Mouse (Mus musculus): ENCODE results near the gene Cyp4f14.
A peak's percentile ranks its signal among the peaks of the same experiment; 100 is the strongest.
"Not testable (repeated sequence)": the region's sequence is repeated elsewhere in the genome, so short reads cannot be mapped to it uniquely, and the experiment has no call there.

Cyp4f14 gene

DNA sequence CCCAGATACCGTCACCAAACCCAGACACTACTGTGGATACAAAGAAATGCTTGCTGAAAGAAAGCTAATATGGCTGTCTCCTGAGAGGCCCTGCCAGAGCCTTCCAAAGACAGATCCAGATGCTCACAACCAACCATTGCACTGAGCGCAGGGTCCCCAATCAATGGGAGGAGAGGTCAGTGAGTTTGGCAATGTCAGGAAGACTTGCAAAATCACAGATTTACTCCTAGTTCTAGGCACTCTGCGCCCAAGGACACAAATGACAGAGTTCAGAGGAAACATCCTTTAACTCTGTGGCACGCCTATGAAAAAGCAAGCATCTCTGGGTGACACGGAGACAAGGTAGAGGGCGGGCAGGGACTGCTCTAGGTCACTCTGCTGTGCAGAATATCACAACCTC, 27.5 kb downstream of the Cyp4f14 start:
- no peak for TF ChIP-seq NANOG (IDR thresholded peaks at IDR 0.05; ENCODE audit: borderline replicate concordance, low read length)
- TF ChIP-seq POU5F1 (IDR thresholded peaks at IDR 0.05; ENCODE audit: borderline replicate concordance, low read length), result no peak
- TF ChIP-seq CTCF (conservative IDR thresholded peaks at IDR 0.05; ENCODE audit: low read length), result no peak
- Histone ChIP-seq H3K4me3 (replicated peaks; ENCODE audit: low read length) (no peak overlapping the region), H3K4me1 (replicated peaks; ENCODE audit: low read depth, low read length) (peaks cover 51% of the 10 kb centered on the region), H3K36me3 (ENCODE audit: insufficient read depth, low read length) (peaks cover 54% of the 10 kb centered on the region), H3K9me3 (ENCODE audit: low read length) (no peaks in the 10 kb centered on the region), H3K27me3 (ENCODE audit: insufficient read depth, low read length) (no peaks in the 10 kb centered on the region)

DNA sequence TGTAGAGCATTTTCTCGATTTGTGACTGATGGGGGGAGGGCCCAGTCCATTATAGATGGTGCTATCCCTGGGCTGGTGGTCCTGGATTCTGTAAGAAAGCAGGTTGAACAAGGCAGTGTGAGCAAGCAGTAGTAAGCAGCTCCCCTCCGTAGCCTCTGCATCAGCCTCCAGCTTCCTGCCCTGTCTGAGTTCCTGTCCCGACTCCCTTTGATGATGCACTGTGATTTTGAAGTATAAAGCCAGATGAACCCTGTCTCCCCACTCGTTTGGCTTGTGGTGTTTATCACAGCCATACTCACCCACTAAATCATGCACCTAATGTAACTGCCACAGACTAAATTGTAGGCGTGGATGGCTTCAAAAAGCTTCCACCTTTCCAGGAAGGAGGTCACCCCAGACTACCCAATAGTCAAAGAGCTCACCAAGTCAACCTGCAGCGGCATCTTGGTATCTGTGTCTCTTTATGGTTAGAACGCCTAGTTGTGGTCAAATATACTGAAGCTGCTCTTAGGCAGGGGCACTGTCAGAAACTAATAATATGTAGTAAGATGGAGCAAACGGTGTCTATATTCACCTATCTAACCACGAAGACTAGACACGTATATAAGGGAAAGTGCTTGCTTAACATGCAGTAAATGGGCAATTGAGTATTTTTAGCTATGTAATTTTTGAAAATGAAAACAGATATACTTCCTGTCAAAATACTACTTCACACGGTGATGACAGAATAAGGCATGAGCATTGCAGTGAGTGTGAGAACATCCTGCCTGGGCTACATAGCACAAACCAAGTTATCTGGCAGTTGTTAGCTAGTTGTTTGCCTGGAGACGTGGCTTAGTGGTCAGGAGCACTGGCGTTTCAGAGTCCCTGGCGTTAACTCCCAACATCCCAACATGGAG, 36.6 kb downstream of the Cyp4f14 start:
- no peak for TF ChIP-seq NANOG (IDR thresholded peaks at IDR 0.05; ENCODE audit: borderline replicate concordance, low read length)
- no peak for TF ChIP-seq POU5F1 (IDR thresholded peaks at IDR 0.05; ENCODE audit: borderline replicate concordance, low read length)
- TF ChIP-seq CTCF (conservative IDR thresholded peaks at IDR 0.05; ENCODE audit: low read length), result no peak
- Histone ChIP-seq H3K4me3 (replicated peaks; ENCODE audit: low read length) (peak overlapping the region; percentile 5; the same call in 1 of the 2 replicates), H3K27me3 (ENCODE audit: insufficient read depth, low read length) (no peaks in the 10 kb centered on the region)

DNA sequence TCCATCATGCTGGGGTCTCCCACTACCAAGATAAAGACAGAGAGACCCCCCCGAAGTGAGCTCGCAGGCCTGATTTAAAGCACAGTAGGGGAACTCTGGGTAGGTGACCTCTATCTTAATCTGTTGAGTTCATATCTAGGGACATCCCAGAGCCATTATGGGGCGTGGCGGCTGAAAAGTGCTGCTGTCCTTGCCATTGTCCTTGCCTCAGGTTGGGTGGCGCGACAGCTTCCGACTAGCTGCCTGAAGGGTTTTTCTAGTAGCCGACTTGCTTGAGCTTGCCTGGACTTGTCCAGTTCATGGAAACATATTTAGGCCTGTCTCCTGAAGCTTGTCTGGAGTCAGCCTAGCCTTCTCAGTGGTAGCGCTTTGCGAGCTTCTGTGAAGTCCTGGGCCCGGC, 38.4 kb downstream of the Cyp4f14 start:
- H3K9me3 ChIP-seq (ENCODE audit: low read length), result no peaks in the 10 kb centered on the region
- H3K4me1 ChIP-seq (replicated peaks; ENCODE audit: low read depth, low read length), result peaks cover 74% of the 10 kb centered on the region
- peak overlapping the region; percentile 87 for H3K4me3 ChIP-seq (replicated peaks; ENCODE audit: low read length)
- TF ChIP-seq POU5F1 (IDR thresholded peaks at IDR 0.05; ENCODE audit: borderline replicate concordance, low read length), result no peak
- peak; percentile 35; the same call in 1 of the 2 replicates for TF ChIP-seq NANOG (IDR thresholded peaks at IDR 0.05; ENCODE audit: borderline replicate concordance, low read length)
- no peak for TF ChIP-seq CTCF (conservative IDR thresholded peaks at IDR 0.05; ENCODE audit: low read length)
- no peaks in the 10 kb centered on the region for H3K27me3 ChIP-seq (ENCODE audit: insufficient read depth, low read length)
- H3K36me3 ChIP-seq (ENCODE audit: insufficient read depth, low read length), result peaks cover 49% of the 10 kb centered on the region

More for the DNA sequence above, 36.6 kb downstream of the Cyp4f14 start:
- peaks cover 62% of the 10 kb centered on the region for H3K4me1 ChIP-seq (replicated peaks; ENCODE audit: low read depth, low read length)
- no peaks in the 10 kb centered on the region for H3K9me3 ChIP-seq (ENCODE audit: low read length)
- peaks cover 67% of the 10 kb centered on the region for H3K36me3 ChIP-seq (ENCODE audit: insufficient read depth, low read length)

DNA sequence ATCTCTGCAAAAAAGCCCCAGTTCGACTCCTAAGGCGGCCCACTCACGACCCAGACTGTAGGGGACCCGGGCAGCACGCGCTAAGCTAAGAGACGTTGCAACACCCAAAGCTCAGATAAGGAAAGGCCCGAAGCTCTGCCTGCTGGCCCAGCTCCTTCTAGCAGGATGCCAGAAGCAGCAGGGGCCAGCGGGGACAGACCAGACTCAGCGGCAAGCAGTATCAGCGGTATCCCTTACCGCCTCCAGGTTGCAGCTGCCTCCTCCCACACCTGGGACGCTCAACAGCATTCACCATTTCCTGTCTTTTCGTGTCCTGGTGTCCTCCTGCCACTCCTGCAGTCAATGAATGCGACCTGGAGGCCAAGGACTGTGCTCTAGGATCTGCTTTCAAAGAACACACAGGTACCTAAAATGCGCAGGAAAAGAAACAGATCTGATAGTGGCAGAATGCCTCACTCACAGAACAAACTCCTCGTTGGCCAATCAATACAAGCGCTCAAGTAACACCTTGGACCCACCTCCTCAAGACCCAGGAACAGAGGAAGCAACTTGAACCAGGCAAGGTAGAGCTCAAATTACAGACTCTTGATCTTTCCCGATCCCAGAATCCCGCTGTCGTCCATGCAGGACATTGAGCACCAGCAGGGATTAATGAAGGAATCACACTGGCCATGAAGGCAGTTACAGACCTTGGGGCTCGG, 39.5 kb downstream of the Cyp4f14 start:
- peak overlapping the region; percentile 87 for H3K4me3 ChIP-seq (replicated peaks; ENCODE audit: low read length)
- no peaks in the 10 kb centered on the region for H3K9me3 ChIP-seq (ENCODE audit: low read length)
- H3K27me3 ChIP-seq (ENCODE audit: insufficient read depth, low read length), result no peaks in the 10 kb centered on the region
- H3K4me1 ChIP-seq (replicated peaks; ENCODE audit: low read depth, low read length), result peaks cover 77% of the 10 kb centered on the region
- H3K36me3 ChIP-seq (ENCODE audit: insufficient read depth, low read length), result peaks cover 37% of the 10 kb centered on the region
- TF ChIP-seq CTCF (conservative IDR thresholded peaks at IDR 0.05; ENCODE audit: low read length) (no peak), NANOG (IDR thresholded peaks at IDR 0.05; ENCODE audit: borderline replicate concordance, low read length) (peak; percentile 26; the same call in 1 of the 2 replicates), POU5F1 (IDR thresholded peaks at IDR 0.05; ENCODE audit: borderline replicate concordance, low read length) (no peak; the same call in 1 of the 2 replicates)

DNA sequence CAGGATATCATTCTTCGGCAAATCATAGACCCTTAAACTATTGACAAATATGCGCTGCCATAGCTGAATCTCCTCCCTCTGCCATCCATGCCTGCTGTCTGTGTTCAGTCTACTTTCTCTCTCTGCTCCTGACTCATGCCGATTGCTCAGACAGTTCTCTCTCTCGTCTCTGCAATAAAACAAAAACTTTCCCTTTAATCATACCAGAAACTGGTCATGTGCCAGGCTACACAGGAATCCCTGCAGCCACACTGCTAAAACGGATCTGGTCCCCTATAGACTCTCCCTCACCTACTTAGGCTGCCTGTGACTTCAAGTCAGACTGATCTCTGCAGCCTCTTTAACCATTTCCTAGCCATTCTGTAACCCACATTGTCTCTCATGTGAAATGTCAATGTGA, 44.4 kb downstream of the Cyp4f14 start:
- Histone ChIP-seq H3K4me1 (replicated peaks; ENCODE audit: low read depth, low read length) (peaks cover 53% of the 10 kb centered on the region), H3K9me3 (ENCODE audit: low read length) (peaks cover 11% of the 10 kb centered on the region), H3K36me3 (ENCODE audit: insufficient read depth, low read length) (peaks cover 14% of the 10 kb centered on the region; the same call in 1 of the 2 replicates), H3K27me3 (ENCODE audit: insufficient read depth, low read length) (no peaks in the 10 kb centered on the region), H3K4me3 (replicated peaks; ENCODE audit: low read length) (peak overlapping the region; percentile 45)
- TF ChIP-seq POU5F1 (IDR thresholded peaks at IDR 0.05; ENCODE audit: borderline replicate concordance, low read length) (no peak), NANOG (IDR thresholded peaks at IDR 0.05; ENCODE audit: borderline replicate concordance, low read length) (no peak), CTCF (conservative IDR thresholded peaks at IDR 0.05; ENCODE audit: low read length) (no peak)

DNA sequence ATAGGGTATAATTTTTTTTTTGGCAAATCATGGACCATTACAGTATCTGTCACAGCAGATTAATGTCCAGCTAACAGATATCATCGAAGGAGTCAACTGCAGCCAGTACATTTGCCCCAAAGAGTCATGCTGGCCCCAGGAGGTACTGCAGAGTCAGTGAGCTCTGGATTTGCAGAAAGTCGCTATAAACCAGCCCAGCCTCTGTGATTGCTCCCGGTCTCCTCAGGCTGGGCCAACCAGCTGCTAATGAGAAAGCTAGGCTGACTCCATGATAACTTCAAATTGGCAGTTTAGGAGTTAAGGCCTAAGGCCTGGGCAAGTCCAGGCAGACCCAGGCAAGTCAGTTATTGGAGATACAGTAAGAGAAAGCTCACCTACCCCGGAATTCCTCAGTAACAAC, 45.1 kb downstream of the Cyp4f14 start:
- Histone ChIP-seq H3K36me3 (ENCODE audit: insufficient read depth, low read length) (peaks cover 14% of the 10 kb centered on the region; the same call in 1 of the 2 replicates), H3K4me1 (replicated peaks; ENCODE audit: low read depth, low read length) (peaks cover 47% of the 10 kb centered on the region), H3K9me3 (ENCODE audit: low read length) (peaks cover 11% of the 10 kb centered on the region), H3K4me3 (replicated peaks; ENCODE audit: low read length) (peak overlapping the region; percentile 45), H3K27me3 (ENCODE audit: insufficient read depth, low read length) (no peaks in the 10 kb centered on the region)
- TF ChIP-seq NANOG (IDR thresholded peaks at IDR 0.05; ENCODE audit: borderline replicate concordance, low read length) (no peak), POU5F1 (IDR thresholded peaks at IDR 0.05; ENCODE audit: borderline replicate concordance, low read length) (no peak), CTCF (conservative IDR thresholded peaks at IDR 0.05; ENCODE audit: low read length) (no peak)

DNA sequence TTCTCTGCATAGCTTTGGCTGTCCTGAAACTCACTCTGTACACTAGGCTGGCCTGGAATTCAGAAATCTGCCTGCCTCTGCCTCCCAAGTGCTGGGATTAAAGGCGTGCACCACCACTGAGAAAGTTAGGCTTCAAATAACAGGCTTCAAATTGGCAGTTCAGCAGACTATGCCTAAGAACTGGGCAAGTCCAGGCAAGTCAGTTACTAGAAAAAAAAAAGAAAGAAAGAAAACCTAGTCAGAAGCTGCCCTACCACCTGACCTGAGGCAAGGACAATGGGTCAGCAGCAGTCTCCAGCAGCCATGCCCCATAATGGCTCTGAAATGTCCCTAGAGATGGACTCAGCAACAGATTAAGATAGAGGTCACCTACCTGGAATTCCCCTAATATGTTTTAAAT, 45.7 kb downstream of the Cyp4f14 start:
- peaks cover 11% of the 10 kb centered on the region for H3K9me3 ChIP-seq (ENCODE audit: low read length)
- H3K36me3 ChIP-seq (ENCODE audit: insufficient read depth, low read length), result peaks cover 13% of the 10 kb centered on the region; the same call in 1 of the 2 replicates
- no peak overlapping the region for H3K4me3 ChIP-seq (replicated peaks; ENCODE audit: low read length)
- H3K27me3 ChIP-seq (ENCODE audit: insufficient read depth, low read length), result no peaks in the 10 kb centered on the region
- H3K4me1 ChIP-seq (replicated peaks; ENCODE audit: low read depth, low read length), result peaks cover 41% of the 10 kb centered on the region
- TF ChIP-seq POU5F1 (IDR thresholded peaks at IDR 0.05; ENCODE audit: borderline replicate concordance, low read length) (no peak), NANOG (IDR thresholded peaks at IDR 0.05; ENCODE audit: borderline replicate concordance, low read length) (no peak), CTCF (conservative IDR thresholded peaks at IDR 0.05; ENCODE audit: low read length) (no peak)

DNA sequence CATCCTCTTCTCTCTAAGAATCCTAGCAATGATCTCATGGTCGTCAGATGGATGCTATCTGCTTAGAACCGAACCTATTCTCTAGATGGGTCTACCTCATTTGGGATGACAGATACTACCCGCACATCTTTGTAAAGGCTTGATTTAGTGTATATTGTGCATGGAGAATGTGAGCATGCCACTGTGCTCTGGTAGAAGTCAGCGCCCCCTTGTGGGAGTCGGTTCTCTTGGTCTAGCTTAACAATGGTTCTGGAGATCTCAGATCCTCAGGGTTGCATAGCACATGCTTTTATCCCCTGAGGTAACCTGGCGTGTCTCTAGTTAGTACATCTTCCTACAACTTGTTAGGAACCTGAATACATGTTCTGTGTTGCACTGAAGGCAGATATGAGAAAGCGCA, 49.9 kb downstream of the Cyp4f14 start:
- not testable (repeated sequence) for H3K4me3 ChIP-seq (replicated peaks; ENCODE audit: low read length); H3K27me3 ChIP-seq (ENCODE audit: insufficient read depth, low read length); H3K4me1 ChIP-seq (replicated peaks; ENCODE audit: low read depth, low read length)
- peaks cover 12% of the 10 kb centered on the region; the same call in 1 of the 2 replicates for H3K36me3 ChIP-seq (ENCODE audit: insufficient read depth, low read length)
- H3K9me3 ChIP-seq (ENCODE audit: low read length), result peaks cover 11% of the 10 kb centered on the region

DNA sequence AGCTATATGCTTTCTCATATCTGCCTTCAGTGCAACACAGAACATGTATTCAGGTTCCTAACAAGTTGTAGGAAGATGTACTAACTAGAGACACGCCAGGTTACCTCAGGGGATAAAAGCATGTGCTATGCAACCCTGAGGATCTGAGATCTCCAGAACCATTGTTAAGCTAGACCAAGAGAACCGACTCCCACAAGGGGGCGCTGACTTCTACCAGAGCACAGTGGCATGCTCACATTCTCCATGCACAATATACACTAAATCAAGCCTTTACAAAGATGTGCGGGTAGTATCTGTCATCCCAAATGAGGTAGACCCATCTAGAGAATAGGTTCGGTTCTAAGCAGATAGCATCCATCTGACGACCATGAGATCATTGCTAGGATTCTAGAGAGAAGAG, 60.4 kb downstream of the Cyp4f14 start:
- H3K4me1 ChIP-seq (replicated peaks; ENCODE audit: low read depth, low read length), result peaks cover 12% of the 10 kb centered on the region
- not testable (repeated sequence) for H3K9me3 ChIP-seq (ENCODE audit: low read length); H3K27me3 ChIP-seq (ENCODE audit: insufficient read depth, low read length); H3K4me3 ChIP-seq (replicated peaks; ENCODE audit: low read length); H3K36me3 ChIP-seq (ENCODE audit: insufficient read depth, low read length)

Measured in E14TG2a.4 (cell line).